Mouse (Mus musculus): ENCODE results near the gene Kcnn1. TPM values are rescaled to one million over a fixed set of nuclear protein-coding genes. Genes with fewer than 3 reads are reported as not detected.

Gene Kcnn1
- polyA plus RNA-seq, 1 experiment: 0.99 TPM

DNA sequence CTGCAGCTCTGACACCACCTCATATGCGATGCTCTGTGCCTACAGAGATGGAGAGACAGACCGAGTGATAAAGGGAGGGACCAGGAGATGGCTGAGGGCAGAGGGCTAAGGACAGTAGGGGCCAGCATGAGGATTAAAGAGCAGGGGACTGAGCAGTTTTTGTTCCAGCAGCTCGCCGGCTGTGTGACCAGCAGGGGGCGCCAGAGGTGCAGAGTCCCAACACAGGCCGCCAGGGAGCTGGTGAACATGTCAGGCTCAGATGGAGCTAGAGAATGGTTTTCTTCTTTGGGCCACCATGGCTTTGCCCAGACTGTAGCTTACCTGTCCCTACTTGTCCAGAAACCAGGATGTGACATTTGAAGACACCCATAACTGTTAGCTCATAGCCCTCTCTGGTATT, 18.5 kb downstream of the Kcnn1 start:
- Histone ChIP-seq H3K4me1 (ENCODE audit: control insufficient read depth, insufficient read depth, low read length) (peaks cover 10% of the 10 kb centered on the region), H3K4me3 (ENCODE audit: insufficient read depth, low read length) (no peak overlapping the region), H3K27ac (ENCODE audit: insufficient read depth, low read depth, low read length) (no peak overlapping the region)
- peak; percentile 87 for TF ChIP-seq CTCF (IDR thresholded peaks at IDR 0.05; ENCODE audit: low read depth, low read length)
- TF ChIP-seq POLR2A (IDR thresholded peaks at IDR 0.05; ENCODE audit: borderline replicate concordance, low read depth, low read length): no peak

DNA sequence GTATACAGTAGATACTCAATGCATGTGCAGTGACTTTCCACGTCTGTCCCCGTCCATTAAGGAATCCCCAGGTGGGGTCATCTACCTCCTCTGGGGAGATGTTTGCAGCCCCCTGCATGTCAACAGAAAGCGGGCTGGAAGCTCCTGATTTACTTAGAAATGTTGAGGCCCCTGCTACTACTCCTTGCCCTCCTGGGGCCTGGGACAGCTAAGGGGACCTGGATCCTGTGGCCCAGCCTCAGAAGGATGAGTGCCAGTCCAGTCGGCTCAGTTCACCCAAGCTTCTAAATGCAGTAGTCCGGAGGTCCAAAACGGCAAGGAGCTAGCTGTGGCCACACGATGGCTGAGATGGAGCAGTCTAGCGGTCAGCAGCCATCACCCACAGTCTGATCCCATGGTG, 19.1 kb downstream of the Kcnn1 start:
- no peak overlapping the region for H3K4me3 ChIP-seq (ENCODE audit: insufficient read depth, low read length)
- H3K27ac ChIP-seq (ENCODE audit: insufficient read depth, low read depth, low read length): no peak overlapping the region
- no peak for TF ChIP-seq POLR2A (IDR thresholded peaks at IDR 0.05; ENCODE audit: borderline replicate concordance, low read depth, low read length)
- no peak for TF ChIP-seq CTCF (IDR thresholded peaks at IDR 0.05; ENCODE audit: low read depth, low read length)
- H3K4me1 ChIP-seq (ENCODE audit: control insufficient read depth, insufficient read depth, low read length): peaks cover 10% of the 10 kb centered on the region

DNA sequence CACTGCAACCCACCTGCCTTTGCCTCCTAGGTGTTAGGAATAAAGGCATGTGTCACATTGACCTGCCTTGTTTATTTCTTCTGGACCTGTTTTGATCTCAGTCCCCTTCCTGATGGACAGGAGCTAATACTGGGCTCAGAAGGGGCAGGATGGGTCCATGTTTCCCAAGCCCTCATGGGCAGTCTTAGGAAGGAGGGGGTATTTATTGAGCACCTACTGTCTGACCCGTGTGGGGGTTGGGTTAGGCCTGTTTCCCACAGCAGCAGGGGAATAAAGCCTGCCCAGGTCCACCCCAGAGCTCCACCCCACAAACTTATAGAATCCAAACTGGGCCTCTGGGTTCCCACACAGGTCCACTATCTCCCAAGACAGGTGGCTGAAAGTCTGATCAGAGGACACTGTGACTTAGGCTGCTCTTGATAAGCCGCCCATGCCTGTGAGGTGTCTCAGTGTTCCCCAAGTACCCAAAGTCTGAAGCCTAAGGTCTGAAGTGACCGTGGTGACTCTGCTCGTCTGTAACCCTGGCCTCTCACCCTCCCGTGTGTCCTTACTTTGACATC, 19.8 kb downstream of the Kcnn1 start:
- Histone ChIP-seq H3K4me1 (ENCODE audit: control insufficient read depth, insufficient read depth, low read length) (peaks cover 10% of the 10 kb centered on the region), H3K4me3 (ENCODE audit: insufficient read depth, low read length) (no peak overlapping the region), H3K27ac (ENCODE audit: insufficient read depth, low read depth, low read length) (no peak overlapping the region)
- TF ChIP-seq CTCF (IDR thresholded peaks at IDR 0.05; ENCODE audit: low read depth, low read length) (no peak), POLR2A (IDR thresholded peaks at IDR 0.05; ENCODE audit: borderline replicate concordance, low read depth, low read length) (no peak)

DNA sequence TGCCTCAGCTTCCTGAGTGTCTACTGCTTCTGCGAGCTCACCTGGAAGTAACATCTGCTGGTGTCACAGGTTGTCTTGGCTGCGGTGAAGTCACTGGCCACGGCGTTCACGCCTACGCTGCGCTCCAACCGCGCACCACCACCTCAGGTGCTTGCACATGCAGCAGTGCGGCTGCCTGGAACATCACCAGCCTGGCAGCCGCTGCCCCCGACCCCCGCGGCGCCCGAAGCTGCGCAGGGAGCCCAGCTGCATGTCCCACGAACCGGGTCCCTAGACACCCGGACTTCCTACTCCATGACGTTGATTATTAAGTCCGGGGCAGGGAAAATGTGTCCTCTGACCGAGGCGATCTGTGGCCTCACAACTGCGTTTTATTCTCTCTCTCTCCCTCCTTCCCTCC, 20.6 kb downstream of the Kcnn1 start:
- H3K4me3 ChIP-seq (ENCODE audit: insufficient read depth, low read length): no peak overlapping the region
- TF ChIP-seq POLR2A (IDR thresholded peaks at IDR 0.05; ENCODE audit: borderline replicate concordance, low read depth, low read length): no peak
- TF ChIP-seq CTCF (IDR thresholded peaks at IDR 0.05; ENCODE audit: low read depth, low read length): no peak
- H3K4me1 ChIP-seq (ENCODE audit: control insufficient read depth, insufficient read depth, low read length): peaks cover 10% of the 10 kb centered on the region
- no peak overlapping the region for H3K27ac ChIP-seq (ENCODE audit: insufficient read depth, low read depth, low read length)

DNA sequence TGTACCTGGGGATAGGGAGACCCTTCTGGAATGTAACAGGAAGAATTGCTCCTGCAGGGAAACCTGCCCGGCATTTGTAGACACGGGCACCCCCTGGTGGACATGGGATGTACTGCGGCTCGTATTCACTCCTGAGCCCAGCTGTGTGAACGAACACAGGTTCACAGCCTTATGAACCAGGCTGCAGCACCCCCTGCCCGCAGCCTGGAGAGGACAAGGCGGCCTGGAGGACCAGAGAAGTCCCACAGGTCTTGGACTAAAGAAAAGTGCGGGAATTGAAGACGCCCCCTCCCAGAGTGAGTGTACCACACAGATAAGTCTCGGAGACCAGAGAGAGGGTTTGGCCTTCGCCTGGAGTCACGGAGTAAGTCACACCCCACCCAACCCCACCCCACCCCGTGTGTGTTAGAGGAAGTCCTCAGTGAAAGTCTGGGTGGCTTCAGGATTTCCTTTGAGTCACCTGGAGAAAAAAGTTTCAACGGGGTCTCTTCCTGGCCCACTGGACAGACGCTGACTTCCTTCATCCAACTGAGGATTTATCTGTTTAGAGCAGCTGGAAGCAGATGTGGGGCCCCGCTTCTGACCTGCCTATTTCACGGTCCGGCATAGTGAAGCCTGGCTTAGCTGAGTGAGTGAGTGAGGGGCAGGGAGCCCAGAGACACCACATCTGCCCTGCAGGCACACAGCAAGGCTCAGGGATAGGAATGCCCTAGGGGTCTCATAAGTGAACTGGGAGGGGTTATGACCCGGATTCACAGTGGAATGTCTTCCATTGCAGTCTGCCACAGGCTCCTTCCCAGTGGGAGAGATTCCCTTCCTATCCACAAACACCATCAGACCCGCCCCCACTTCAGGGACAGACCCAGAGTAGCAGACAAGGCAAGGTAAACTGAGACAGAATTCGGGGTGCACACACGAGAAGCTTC, 21.6 kb downstream of the Kcnn1 start:
- no peak overlapping the region for H3K4me3 ChIP-seq (ENCODE audit: insufficient read depth, low read length)
- no peak overlapping the region for H3K27ac ChIP-seq (ENCODE audit: insufficient read depth, low read depth, low read length)
- no peak for TF ChIP-seq POLR2A (IDR thresholded peaks at IDR 0.05; ENCODE audit: borderline replicate concordance, low read depth, low read length)
- TF ChIP-seq CTCF (IDR thresholded peaks at IDR 0.05; ENCODE audit: low read depth, low read length): peak; percentile 95
- peaks cover 13% of the 10 kb centered on the region for H3K4me1 ChIP-seq (ENCODE audit: control insufficient read depth, insufficient read depth, low read length)

DNA sequence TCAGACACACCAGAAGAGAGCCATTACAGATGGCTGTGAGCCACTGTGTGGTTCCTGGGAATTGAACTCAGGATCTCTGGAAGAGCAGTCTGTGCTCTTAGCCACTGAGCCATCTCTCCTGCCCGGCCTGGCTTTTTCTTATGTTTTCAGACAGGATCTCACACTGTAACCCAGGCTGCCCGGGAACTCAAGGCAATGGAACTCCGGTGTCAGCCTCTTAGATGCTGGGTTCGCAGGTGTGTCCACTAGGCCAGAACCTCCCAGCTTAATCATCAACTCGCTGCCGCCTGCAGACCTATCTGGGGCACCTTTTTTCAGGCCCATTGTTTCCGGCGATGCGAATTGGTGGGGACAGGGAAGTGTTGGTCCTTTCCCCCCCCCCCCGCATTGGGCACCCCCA, 22.5 kb downstream of the Kcnn1 start:
- TF ChIP-seq CTCF (IDR thresholded peaks at IDR 0.05; ENCODE audit: low read depth, low read length) (no peak), POLR2A (IDR thresholded peaks at IDR 0.05; ENCODE audit: borderline replicate concordance, low read depth, low read length) (no peak)
- Histone ChIP-seq H3K27ac (ENCODE audit: insufficient read depth, low read depth, low read length) (peak overlapping the region; percentile 97), H3K4me3 (ENCODE audit: insufficient read depth, low read length) (no peak overlapping the region), H3K4me1 (ENCODE audit: control insufficient read depth, insufficient read depth, low read length) (peaks cover 13% of the 10 kb centered on the region)

DNA sequence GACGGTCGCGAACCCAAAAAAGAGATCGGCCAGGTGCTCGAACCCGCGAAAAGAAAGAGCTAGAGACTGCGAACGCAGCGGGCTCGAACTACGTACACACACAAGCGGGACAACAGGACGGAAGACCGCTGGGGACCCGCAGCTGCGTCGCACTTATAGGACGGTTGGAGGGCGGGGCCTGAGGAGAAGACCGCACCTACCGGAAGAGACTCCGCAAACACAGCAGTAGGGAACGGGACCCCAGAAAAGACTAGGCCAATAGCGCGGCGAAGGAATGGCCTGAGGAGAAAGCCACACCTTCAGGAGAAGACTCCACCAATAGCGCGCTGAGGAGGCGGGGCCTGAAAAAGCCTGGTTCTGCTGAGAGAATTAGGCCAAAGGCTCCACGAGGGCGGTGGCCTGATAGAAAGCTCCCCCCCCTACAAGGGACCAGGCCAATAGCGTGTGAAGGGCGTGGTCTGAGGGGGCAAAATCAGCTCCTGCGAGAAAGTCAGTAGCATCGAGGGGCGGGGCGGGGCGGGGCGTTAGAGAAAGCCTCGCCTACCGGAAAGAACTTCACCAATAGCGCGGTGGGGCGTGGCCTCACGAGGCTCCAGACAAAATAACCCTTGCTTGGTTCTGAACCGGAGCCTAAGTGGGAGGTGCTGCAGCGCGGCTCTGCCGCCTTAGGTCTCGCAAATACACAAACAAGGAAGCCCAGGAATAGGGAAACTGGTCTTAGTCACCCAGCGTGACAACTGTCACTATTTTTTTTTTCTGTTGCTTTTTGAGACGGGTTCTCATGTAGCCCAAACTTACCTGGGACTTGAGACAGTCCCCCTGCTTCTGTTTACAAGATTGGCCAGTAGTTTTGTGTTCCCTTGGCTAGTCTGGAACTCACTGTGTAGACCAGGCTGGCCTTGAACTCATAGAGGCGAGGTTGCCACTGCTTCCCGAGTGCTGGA, 23.4 kb downstream of the Kcnn1 start, which contains the start of gene Arrdc2:
Gene Arrdc2 (minus strand): TSS at position 313 of the 944 bp plus-strand sequence.
- Histone ChIP-seq H3K4me1 (ENCODE audit: control insufficient read depth, insufficient read depth, low read length) (peaks cover 13% of the 10 kb centered on the region), H3K27ac (ENCODE audit: insufficient read depth, low read depth, low read length) (peak within 1 kb of the TSS; percentile 97), H3K4me3 (ENCODE audit: insufficient read depth, low read length) (peak within 1 kb of the TSS; percentile 72)
- TF ChIP-seq CTCF (IDR thresholded peaks at IDR 0.05; ENCODE audit: low read depth, low read length): no peak
- peak; percentile 96; the same call in 1 of the 2 replicates for TF ChIP-seq POLR2A (IDR thresholded peaks at IDR 0.05; ENCODE audit: borderline replicate concordance, low read depth, low read length)

DNA sequence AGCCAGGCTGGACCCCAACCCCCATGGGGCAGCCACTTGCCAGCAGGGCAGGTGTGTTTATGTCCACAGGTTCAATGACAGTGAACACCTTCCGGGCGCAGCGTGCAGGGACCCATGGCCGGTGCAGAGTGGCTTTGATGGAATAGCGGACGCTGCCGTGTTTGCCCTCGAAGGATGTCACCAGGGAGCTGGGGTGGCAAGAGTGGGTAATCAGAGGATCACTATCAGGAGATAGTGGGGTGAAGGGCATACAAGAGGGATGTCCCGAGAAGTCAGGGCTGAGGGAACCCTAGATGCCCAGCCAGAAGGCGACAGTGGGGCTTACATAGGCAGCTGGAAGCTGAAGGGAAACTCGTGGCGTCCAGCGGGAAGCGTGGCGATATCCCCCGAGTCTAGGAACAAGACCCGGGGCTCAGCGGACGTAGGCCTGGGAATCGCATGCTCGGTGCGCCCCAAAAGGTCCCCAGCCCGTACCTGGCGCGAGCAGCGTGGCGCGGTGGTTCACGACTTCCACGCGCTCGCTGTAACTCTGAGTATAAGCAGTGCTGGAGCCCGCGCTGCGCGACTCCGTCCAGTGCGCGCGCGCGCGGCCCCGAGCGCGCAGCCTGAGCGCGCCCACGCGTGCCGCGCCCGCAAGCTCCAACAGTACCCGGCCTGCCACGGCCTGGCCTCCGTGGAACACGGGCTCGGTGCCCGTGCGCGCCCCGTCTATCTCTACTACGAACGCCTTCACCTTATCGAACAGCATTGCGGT, 24.2 kb downstream of the Kcnn1 start:
- Histone ChIP-seq H3K4me1 (ENCODE audit: control insufficient read depth, insufficient read depth, low read length) (peaks cover 19% of the 10 kb centered on the region), H3K4me3 (ENCODE audit: insufficient read depth, low read length) (peak overlapping the region; percentile 72), H3K27ac (ENCODE audit: insufficient read depth, low read depth, low read length) (peak overlapping the region; percentile 97)
- no peak for TF ChIP-seq POLR2A (IDR thresholded peaks at IDR 0.05; ENCODE audit: borderline replicate concordance, low read depth, low read length)
- TF ChIP-seq CTCF (IDR thresholded peaks at IDR 0.05; ENCODE audit: low read depth, low read length): no peak

DNA sequence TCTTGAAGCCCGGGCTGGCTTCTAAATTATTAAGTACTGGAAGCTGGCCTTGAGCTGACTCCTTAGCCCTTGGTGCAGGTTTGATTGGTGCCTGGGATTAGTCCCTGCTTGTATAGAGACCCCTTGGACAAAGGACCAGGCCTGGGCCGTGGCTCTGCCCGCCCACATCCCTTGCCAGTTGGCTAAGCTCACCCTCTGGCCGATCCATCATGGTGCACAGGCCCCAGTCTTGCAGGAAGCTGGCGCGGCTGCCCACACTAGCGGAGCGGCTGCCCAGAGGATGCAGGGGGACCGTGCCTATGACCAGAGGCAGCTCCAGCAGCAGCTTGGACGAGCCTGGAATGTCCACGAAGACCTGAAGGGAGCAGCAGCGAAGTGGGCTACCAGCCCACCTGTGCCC, 26.4 kb downstream of the Kcnn1 start:
- TF ChIP-seq CTCF (IDR thresholded peaks at IDR 0.05; ENCODE audit: low read depth, low read length) (no peak), POLR2A (IDR thresholded peaks at IDR 0.05; ENCODE audit: borderline replicate concordance, low read depth, low read length) (no peak)
- H3K4me3 ChIP-seq (ENCODE audit: insufficient read depth, low read length): no peak overlapping the region
- peaks cover 39% of the 10 kb centered on the region for H3K4me1 ChIP-seq (ENCODE audit: control insufficient read depth, insufficient read depth, low read length)
- no peak overlapping the region for H3K27ac ChIP-seq (ENCODE audit: insufficient read depth, low read depth, low read length)
